Mouse (Mus musculus) myocyte (in vitro differentiated cells): ENCODE results near the gene Itpr2. TPM values are rescaled to one million over a fixed set of nuclear protein-coding genes. Genes with fewer than 3 reads are reported as not detected.

Experiments
- H3K27me3 ChIP-seq: one replicate; pipeline ENCODE4 v1.6.1; 2011; ENCODE audit not compliant: control insufficient read depth, insufficient read depth, insufficient read length
- H3K36me3 ChIP-seq: one replicate; pipeline ENCODE4 v1.6.1; 2011; ENCODE audit not compliant: control insufficient read depth, insufficient read depth
- H3K4me2 ChIP-seq: one replicate; pipeline ENCODE4 v1.6.1; 2011; ENCODE audit warnings: low read depth, control low read depth
- H3K4me3 ChIP-seq: one replicate; pipeline ENCODE4 v1.5.1; 2011; ENCODE audit warnings: mild to moderate bottlenecking, control low read depth, moderate library complexity
- H3K79me2 ChIP-seq: one replicate; pipeline ENCODE4 v1.6.1; 2011; ENCODE audit not compliant: control insufficient read depth, insufficient read depth
- H3ac ChIP-seq: one replicate; pipeline ENCODE4 v1.6.1; 2011; ENCODE audit not compliant: control insufficient read depth, insufficient read length
- CEBPB ChIP-seq: IDR thresholded peaks from 2 replicates; pipeline ENCODE4 v1.6.1; 2011; ENCODE audit warnings: mild to moderate bottlenecking, moderate library complexity; ENCODE audit not compliant: poor library complexity, insufficient read depth, severe bottlenecking
- E2F4 ChIP-seq: IDR thresholded peaks from one replicate; pipeline ENCODE4 v1.6.1; 2011; ENCODE audit warnings: mild to moderate bottlenecking, control low read depth, moderate library complexity; ENCODE audit not compliant: insufficient read depth
- MAX ChIP-seq: IDR thresholded peaks from one replicate; pipeline ENCODE4 v1.6.1; 2011; ENCODE audit warnings: low read depth, mild to moderate bottlenecking, control low read depth
- MYOD1 ChIP-seq, 3 experiments: IDR thresholded peaks; one replicate each; pipeline ENCODE4 v1.6.1; 2011; ENCODE audit warnings: control low read depth in 2 of 3, low read depth in 2 of 3, mild to moderate bottlenecking in 2 of 3, moderate library complexity in 1 of 3; ENCODE audit not compliant: insufficient read length in 2 of 3, control insufficient read depth in 1 of 3
- MYOG ChIP-seq, 3 experiments: IDR thresholded peaks; one replicate each; pipeline ENCODE4 v1.6.1; 2011; ENCODE audit warnings: control low read depth in 2 of 3, low read depth in 2 of 3, mild to moderate bottlenecking in 2 of 3; ENCODE audit not compliant: insufficient read length in 2 of 3, control insufficient read depth in 1 of 3, insufficient read depth in 1 of 3
- POLR2A ChIP-seq: IDR thresholded peaks from one replicate; pipeline ENCODE4 v1.6.1; 2011; ENCODE audit warnings: low read depth, mild to moderate bottlenecking, control low read depth, moderate library complexity; ENCODE audit not compliant: insufficient read length
- POLR2AphosphoS2 ChIP-seq: IDR thresholded peaks from one replicate; pipeline ENCODE4 v1.6.1; 2011; ENCODE audit warnings: low read depth, control low read depth; ENCODE audit not compliant: insufficient read length
- REST ChIP-seq: IDR thresholded peaks from one replicate; pipeline ENCODE4 v1.6.1; 2011; ENCODE audit warnings: mild to moderate bottlenecking, control low read depth, moderate library complexity; ENCODE audit not compliant: insufficient read depth, insufficient read length
- SRF ChIP-seq: IDR thresholded peaks from one replicate; pipeline ENCODE4 v1.6.1; 2011; ENCODE audit warnings: low read depth; ENCODE audit not compliant: control insufficient read depth, insufficient read length
- TCF12 ChIP-seq: IDR thresholded peaks from one replicate; pipeline ENCODE4 v1.6.1; 2011; ENCODE audit warnings: mild to moderate bottlenecking, control low read depth; ENCODE audit not compliant: poor library complexity, insufficient read depth, severe bottlenecking
- TCF3 ChIP-seq: IDR thresholded peaks from one replicate; pipeline ENCODE4 v1.6.1; 2011; ENCODE audit warnings: low read depth, control low read depth; ENCODE audit not compliant: insufficient read length
- USF1 ChIP-seq: IDR thresholded peaks from one replicate; pipeline ENCODE4 v1.6.1; 2011; ENCODE audit warnings: low read depth, mild to moderate bottlenecking, control low read depth, moderate library complexity
- polyA plus RNA-seq: library from polyadenylated mRNA; unstranded; fragments of >200 nt; fragmentation: generic; extraction: Trizol; gene quantifications from one replicate; pipeline ENCODE4 v1.2.1, GENCODE M21; 2012; ENCODE audit warnings: missing spikeins

Gene Itpr2
- polyA plus RNA-seq, 1 experiment, result 4.7 TPM

- H3K4me2 ChIP-seq, result peak overlapping the region; percentile 35
- TF ChIP-seq MYOD1 (IDR thresholded peaks at IDR 0.05; ENCODE audit: control insufficient read depth in 1 of 3, insufficient read length in 2 of 3, low read depth in 2 of 3), result no peak
- no peak overlapping the region for H3K4me3 ChIP-seq
- H3K27me3 ChIP-seq, result no peaks in the 10 kb centered on the region
- H3K79me2 ChIP-seq, result no peaks in the 10 kb centered on the region
- no peak overlapping the region for H3ac ChIP-seq
- no peaks in the 10 kb centered on the region for H3K36me3 ChIP-seq
These were observed 244.9 kb downstream of the Itpr2 start for GRCm38 (mm10) chr6:146256947-146257670.

GRCm38 (mm10) chr6:146256401-146256800 is 245.6 kb downstream of the Itpr2 start:
- no peak for TF ChIP-seq POLR2AphosphoS2
- TF ChIP-seq SRF, result no peak
- no peak for TF ChIP-seq REST
- TF ChIP-seq TCF12, result no peak
- no peak for TF ChIP-seq CEBPB
- peak in 2 of 3 experiments; percentile 26 to 66 for TF ChIP-seq MYOD1 (IDR thresholded peaks at IDR 0.05; ENCODE audit: control insufficient read depth in 1 of 3, insufficient read length in 2 of 3, low read depth in 2 of 3)
- TF ChIP-seq USF1, result no peak
- no peak for TF ChIP-seq MAX
- no peak for TF ChIP-seq E2F4
- no peak for TF ChIP-seq TCF3
- TF ChIP-seq MYOG (IDR thresholded peaks at IDR 0.05; ENCODE audit: control insufficient read depth in 1 of 3, insufficient read depth in 1 of 3, insufficient read length in 2 of 3, low read depth in 2 of 3), result peak in 2 of 3 experiments; percentile 11 to 55
- TF ChIP-seq POLR2A, result no peak
- Histone ChIP-seq H3K79me2 (no peaks in the 10 kb centered on the region), H3K27me3 (no peaks in the 10 kb centered on the region), H3K4me3 (no peak overlapping the region), H3ac (no peak overlapping the region), H3K4me2 (peak overlapping the region; percentile 35), H3K36me3 (no peaks in the 10 kb centered on the region)

DNA sequence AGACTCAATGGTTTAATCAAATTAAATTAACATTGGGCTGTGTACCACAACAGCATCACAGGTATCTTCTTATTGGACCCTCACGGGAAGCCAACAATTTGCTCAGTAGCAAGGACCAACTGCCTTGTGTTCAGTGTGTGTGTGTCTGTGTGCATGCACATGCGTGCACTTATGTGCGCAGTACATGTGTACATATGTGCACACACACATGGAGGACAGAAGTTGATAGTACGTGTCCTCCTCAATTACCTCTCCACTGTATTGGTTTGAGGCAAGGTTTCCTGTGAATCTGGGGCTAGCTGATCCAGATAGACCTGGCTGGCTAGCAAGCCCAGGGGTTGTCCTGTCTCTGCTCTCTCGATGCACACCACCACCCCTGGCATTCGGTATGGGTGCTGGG is 246.4 kb downstream of the Itpr2 start:
- Histone ChIP-seq H3K4me2 (no peak overlapping the region), H3K4me3 (no peak overlapping the region), H3K27me3 (no peaks in the 10 kb centered on the region), H3K36me3 (no peaks in the 10 kb centered on the region), H3K79me2 (no peaks in the 10 kb centered on the region), H3ac (no peak overlapping the region)
- no peak for TF ChIP-seq TCF12
- no peak for TF ChIP-seq MYOD1 (IDR thresholded peaks at IDR 0.05; ENCODE audit: control insufficient read depth in 1 of 3, insufficient read length in 2 of 3, low read depth in 2 of 3)
- no peak for TF ChIP-seq POLR2A

DNA sequence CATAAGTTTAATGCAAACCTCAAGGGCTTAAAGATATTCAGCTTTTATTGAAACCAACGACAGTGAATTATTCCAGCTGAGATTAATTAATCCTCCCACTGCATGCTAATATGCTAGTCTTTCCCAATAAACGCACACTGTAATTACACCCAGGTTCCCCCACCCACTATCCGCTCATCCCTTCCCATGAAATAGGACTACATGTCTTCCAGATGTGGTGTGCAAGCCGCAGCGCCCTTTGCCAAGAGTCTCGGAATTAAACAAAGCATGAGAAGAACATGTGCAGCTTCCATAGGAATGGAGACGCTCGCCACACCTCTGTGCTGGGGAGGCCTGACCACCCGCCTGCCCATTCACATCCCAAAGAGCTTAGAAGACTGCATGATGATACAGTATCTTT is 247.1 kb downstream of the Itpr2 start:
- Histone ChIP-seq H3K4me3 (no peak overlapping the region), H3K79me2 (no peaks in the 10 kb centered on the region), H3K36me3 (no peaks in the 10 kb centered on the region), H3ac (no peak overlapping the region), H3K27me3 (no peaks in the 10 kb centered on the region), H3K4me2 (no peak overlapping the region)
- TF ChIP-seq POLR2A (no peak), E2F4 (no peak), POLR2AphosphoS2 (no peak), MYOG (IDR thresholded peaks at IDR 0.05; ENCODE audit: control insufficient read depth in 1 of 3, insufficient read depth in 1 of 3, insufficient read length in 2 of 3, low read depth in 2 of 3) (no peak), MAX (no peak), TCF12 (no peak), CEBPB (no peak), REST (no peak), MYOD1 (IDR thresholded peaks at IDR 0.05; ENCODE audit: control insufficient read depth in 1 of 3, insufficient read length in 2 of 3, low read depth in 2 of 3) (no peak), SRF (no peak), TCF3 (no peak), USF1 (no peak)

GRCm38 (mm10) chr6:146254216-146254820 is 247.7 kb downstream of the Itpr2 start:
- no peaks in the 10 kb centered on the region for H3K36me3 ChIP-seq
- H3ac ChIP-seq, result no peak overlapping the region
- no peak overlapping the region for H3K4me3 ChIP-seq
- H3K4me2 ChIP-seq, result no peak overlapping the region
- TF ChIP-seq SRF, result no peak
- TF ChIP-seq TCF3, result no peak
- no peaks in the 10 kb centered on the region for H3K79me2 ChIP-seq
- no peaks in the 10 kb centered on the region for H3K27me3 ChIP-seq
